Mouse (Mus musculus): ENCODE data around the gene Olfr641. TPM values are rescaled to one million over a fixed set of nuclear protein-coding genes. Genes with fewer than 3 reads are reported as not detected.

The Olfr641 gene
- not detected in 2 replicates for polyA plus RNA-seq (2015; fragmentation: Nextera tagmentation; extraction: Ambion mirVana)

- no peak within 1 kb of the TSS for H3K9ac ChIP-seq
- H3K4me3 ChIP-seq (replicated peaks) = no peak within 1 kb of the TSS
- no peaks in the 10 kb centered on the region for H3K36me3 ChIP-seq
- no peak within 1 kb of the TSS for H3K27ac ChIP-seq
- ATAC-seq (replicated peaks; ENCODE audit: low FRiP score) = no peak
- no peaks in the 10 kb centered on the region for H3K27me3 ChIP-seq
- WGBS = 82% methylated on average over 1 of the region's 1 CpGs
- H3K9me3 ChIP-seq (replicated peaks) = no peaks in the 10 kb centered on the region
- H3K4me2 ChIP-seq = no peak within 1 kb of the TSS
- H3K4me1 ChIP-seq = no peaks in the 10 kb centered on the region
Measured at GRCm38 (mm10) chr7:104035145-104035544, at the start of gene Olfr641. TSS of gene Olfr641 (plus strand) at chr7:104035445.

GRCm38 (mm10) chr7:103998446-103998845 is 36.8 kb upstream of the Olfr641 start, which contains the start of gene Olfr638:
TSS of gene Olfr638 (plus strand) at chr7:103998746.
- Histone ChIP-seq H3K9ac (no peak within 1 kb of the TSS), H3K4me2 (no peak within 1 kb of the TSS), H3K9me3 (replicated peaks) (no peaks in the 10 kb centered on the region), H3K4me3 (replicated peaks) (no peak within 1 kb of the TSS), H3K27ac (no peak within 1 kb of the TSS), H3K4me1 (no peaks in the 10 kb centered on the region), H3K36me3 (no peaks in the 10 kb centered on the region), H3K27me3 (no peaks in the 10 kb centered on the region)
- no peak for ATAC-seq (replicated peaks; ENCODE audit: low FRiP score)

- H3K9me3 ChIP-seq (replicated peaks) = no peaks in the 10 kb centered on the region
- no peak for ATAC-seq (replicated peaks; ENCODE audit: low FRiP score)
- no peak overlapping the region for H3K27ac ChIP-seq
- H3K9ac ChIP-seq = no peak overlapping the region
- no peaks in the 10 kb centered on the region for H3K4me1 ChIP-seq
- no peak overlapping the region for H3K4me3 ChIP-seq (replicated peaks)
- no peaks in the 10 kb centered on the region for H3K36me3 ChIP-seq
- H3K27me3 ChIP-seq = no peaks in the 10 kb centered on the region
- H3K4me2 ChIP-seq = no peak overlapping the region
Measured at GRCm38 (mm10) chr7:103999124-103999523, 36.1 kb upstream of the Olfr641 start.

GRCm38 (mm10) chr7:104017203-104017602 is 18.0 kb upstream of the Olfr641 start, which contains the start of gene Olfr639:
TSS of gene Olfr639 (minus strand) at chr7:104017303.
- no peak for ATAC-seq (replicated peaks; ENCODE audit: low FRiP score)
- no peak within 1 kb of the TSS for H3K27ac ChIP-seq
- no peaks in the 10 kb centered on the region for H3K36me3 ChIP-seq
- no peaks in the 10 kb centered on the region for H3K4me1 ChIP-seq
- no peak within 1 kb of the TSS for H3K4me2 ChIP-seq
- no peaks in the 10 kb centered on the region for H3K9me3 ChIP-seq (replicated peaks)
- H3K9ac ChIP-seq = no peak within 1 kb of the TSS
- no peaks in the 10 kb centered on the region for H3K27me3 ChIP-seq
- no peak within 1 kb of the TSS for H3K4me3 ChIP-seq (replicated peaks)

GRCm38 (mm10) chr7:104018953-104019352 is 16.3 kb upstream of the Olfr641 start:
- Histone ChIP-seq H3K4me1 (no peaks in the 10 kb centered on the region), H3K4me2 (no peak overlapping the region), H3K27ac (no peak overlapping the region), H3K27me3 (no peaks in the 10 kb centered on the region), H3K36me3 (no peaks in the 10 kb centered on the region), H3K9me3 (replicated peaks) (no peaks in the 10 kb centered on the region), H3K9ac (no peak overlapping the region), H3K4me3 (replicated peaks) (no peak overlapping the region)
- no peak for ATAC-seq (replicated peaks; ENCODE audit: low FRiP score)
- WGBS = 93% methylated on average over 1 of the region's 1 CpGs

- H3K4me2 ChIP-seq = no peak overlapping the region
- no peaks in the 10 kb centered on the region for H3K36me3 ChIP-seq
- no peak overlapping the region for H3K27ac ChIP-seq
- no peak overlapping the region for H3K4me3 ChIP-seq (replicated peaks)
- no peak overlapping the region for H3K9ac ChIP-seq
- H3K9me3 ChIP-seq (replicated peaks) = no peaks in the 10 kb centered on the region
- no peak for ATAC-seq (replicated peaks; ENCODE audit: low FRiP score)
- H3K27me3 ChIP-seq = no peaks in the 10 kb centered on the region
- 94% methylated on average over 6 of the region's 6 CpGs for WGBS
- H3K4me1 ChIP-seq = no peaks in the 10 kb centered on the region
Measured at GRCm38 (mm10) chr7:104021651-104022050, 13.6 kb upstream of the Olfr641 start.

- Histone ChIP-seq H3K27me3 (no peaks in the 10 kb centered on the region), H3K4me1 (no peaks in the 10 kb centered on the region), H3K4me3 (replicated peaks) (no peak within 1 kb of the TSS), H3K27ac (no peak within 1 kb of the TSS), H3K36me3 (no peaks in the 10 kb centered on the region), H3K4me2 (no peak within 1 kb of the TSS), H3K9me3 (replicated peaks) (no peaks in the 10 kb centered on the region), H3K9ac (no peak within 1 kb of the TSS)
- ATAC-seq (replicated peaks; ENCODE audit: low FRiP score) = no peak
- WGBS = 78% methylated on average over 6 of the region's 6 CpGs
Measured at GRCm38 (mm10) chr7:104025473-104025872, 9.8 kb upstream of the Olfr641 start, which contains the start of gene Olfr640. TSS of gene Olfr640 (minus strand) at chr7:104025573.

GRCm38 (mm10) chr7:104026978-104027377 is 8.3 kb upstream of the Olfr641 start:
- Histone ChIP-seq H3K27ac (no peak overlapping the region), H3K9ac (no peak overlapping the region), H3K4me1 (no peaks in the 10 kb centered on the region), H3K36me3 (no peaks in the 10 kb centered on the region), H3K27me3 (no peaks in the 10 kb centered on the region), H3K4me2 (no peak overlapping the region), H3K4me3 (replicated peaks) (no peak overlapping the region), H3K9me3 (replicated peaks) (no peaks in the 10 kb centered on the region)
- 79% methylated on average over 3 of the region's 3 CpGs for WGBS
- no peak for ATAC-seq (replicated peaks; ENCODE audit: low FRiP score)

GRCm38 (mm10) chr7:104050745-104051144 is 15.5 kb downstream of the Olfr641 start:
- whole genome bisulfite sequencing = 87% methylated on average over 4 of the region's 4 CpGs
- Histone ChIP-seq H3K36me3 (no peaks in the 10 kb centered on the region), H3K9me3 (replicated peaks) (no peaks in the 10 kb centered on the region), H3K27ac (no peak overlapping the region), H3K4me2 (no peak overlapping the region), H3K9ac (no peak overlapping the region), H3K27me3 (no peaks in the 10 kb centered on the region), H3K4me1 (no peaks in the 10 kb centered on the region), H3K4me3 (replicated peaks) (no peak overlapping the region)
- ATAC-seq (replicated peaks; ENCODE audit: low FRiP score) = no peak

GRCm38 (mm10) chr7:104052566-104052965 is 17.3 kb downstream of the Olfr641 start, which contains the start of gene Olfr642:
TSS of gene Olfr642 (minus strand) at chr7:104052666.
- H3K4me3 ChIP-seq (replicated peaks) = no peak within 1 kb of the TSS
- no peaks in the 10 kb centered on the region for H3K27me3 ChIP-seq
- no peak within 1 kb of the TSS for H3K9ac ChIP-seq
- no peaks in the 10 kb centered on the region for H3K9me3 ChIP-seq (replicated peaks)
- no peak within 1 kb of the TSS for H3K4me2 ChIP-seq
- H3K36me3 ChIP-seq = no peaks in the 10 kb centered on the region
- 78% methylated on average over 1 of the region's 1 CpGs for WGBS
- no peak within 1 kb of the TSS for H3K27ac ChIP-seq
- no peaks in the 10 kb centered on the region for H3K4me1 ChIP-seq
- ATAC-seq (replicated peaks; ENCODE audit: low FRiP score) = no peak

- Histone ChIP-seq H3K36me3 (no peaks in the 10 kb centered on the region), H3K9ac (no peak overlapping the region), H3K4me3 (replicated peaks) (no peak overlapping the region), H3K4me1 (no peaks in the 10 kb centered on the region), H3K27me3 (no peaks in the 10 kb centered on the region), H3K9me3 (replicated peaks) (no peaks in the 10 kb centered on the region), H3K27ac (no peak overlapping the region), H3K4me2 (no peak overlapping the region)
- 94% methylated on average over 1 of the region's 1 CpGs for WGBS
- no peak for ATAC-seq (replicated peaks; ENCODE audit: low FRiP score)
Measured at GRCm38 (mm10) chr7:104059215-104059614, 24.0 kb downstream of the Olfr641 start.

- Histone ChIP-seq H3K27me3 (no peaks in the 10 kb centered on the region), H3K4me2 (no peak within 1 kb of the TSS), H3K36me3 (no peaks in the 10 kb centered on the region), H3K9me3 (replicated peaks) (no peaks in the 10 kb centered on the region), H3K9ac (no peak within 1 kb of the TSS), H3K4me3 (replicated peaks) (no peak within 1 kb of the TSS), H3K27ac (no peak within 1 kb of the TSS), H3K4me1 (no peaks in the 10 kb centered on the region)
- 55% methylated on average over 2 of the region's 2 CpGs for WGBS
- no peak for ATAC-seq (replicated peaks; ENCODE audit: low FRiP score)
Measured at GRCm38 (mm10) chr7:104061345-104061744, 26.1 kb downstream of the Olfr641 start, which contains the start of gene 4930516K23Rik. TSS of gene 4930516K23Rik (minus strand) at chr7:104061445.

GRCm38 (mm10) chr7:104071769-104072168 is 36.5 kb downstream of the Olfr641 start, which contains the start of gene Olfr644:
TSS of gene Olfr644 (minus strand) at chr7:104071869.
- H3K27ac ChIP-seq = no peak within 1 kb of the TSS
- no peaks in the 10 kb centered on the region for H3K9me3 ChIP-seq (replicated peaks)
- no peak within 1 kb of the TSS for H3K4me3 ChIP-seq (replicated peaks)
- no peak within 1 kb of the TSS for H3K4me2 ChIP-seq
- no peaks in the 10 kb centered on the region for H3K36me3 ChIP-seq
- no peaks in the 10 kb centered on the region for H3K4me1 ChIP-seq
- WGBS = 81% methylated on average over 2 of the region's 2 CpGs
- H3K9ac ChIP-seq = no peak within 1 kb of the TSS
- H3K27me3 ChIP-seq = no peaks in the 10 kb centered on the region
- no peak for ATAC-seq (replicated peaks; ENCODE audit: low FRiP score)
